Mouse (Mus musculus) ES-Bruce4 (cell line): ENCODE data around the gene RPS10-NUDT3.

ENCODE experiments used
- CTCF ChIP-seq: IDR thresholded peaks from one replicate; pipeline ENCODE4 v1.8.1; 2011; ENCODE audit warnings: low read depth, low read length
- POLR2A ChIP-seq: IDR thresholded peaks from one replicate; pipeline ENCODE4 v1.8.1; 2011; ENCODE audit warnings: low read length; ENCODE audit not compliant: insufficient read depth

DNA sequence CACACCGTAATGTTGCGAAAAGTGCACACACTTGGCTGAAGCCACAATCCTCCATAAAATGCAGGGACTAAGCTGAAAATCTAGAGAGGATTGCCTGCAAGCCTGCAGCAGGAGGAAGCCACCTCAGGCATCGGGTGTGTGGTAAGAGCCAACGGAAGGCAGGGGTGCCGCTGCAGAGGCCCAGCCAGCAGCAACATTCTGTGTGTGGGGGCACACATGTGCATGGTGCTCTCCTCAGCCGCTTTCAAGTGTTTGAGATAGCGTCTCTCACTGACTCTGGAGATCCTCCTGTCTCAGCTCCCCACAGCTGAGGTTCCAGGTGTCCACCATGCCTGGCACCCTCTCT, 42.5 kb downstream of the RPS10-NUDT3 start:
- TF ChIP-seq POLR2A (no peak), CTCF (no peak)
